Mouse (Mus musculus) naive thymus-derived CD4-positive, alpha-beta T cell, adult 2 months (primary cell): ENCODE results near the gene Ndel1.

Experiments used
- DNase-seq: peaks from one replicate; pipeline ENCODE4 v3.0.0-alpha.2; 2011; ENCODE audit warnings: low read depth

Gene Ndel1

DNA sequence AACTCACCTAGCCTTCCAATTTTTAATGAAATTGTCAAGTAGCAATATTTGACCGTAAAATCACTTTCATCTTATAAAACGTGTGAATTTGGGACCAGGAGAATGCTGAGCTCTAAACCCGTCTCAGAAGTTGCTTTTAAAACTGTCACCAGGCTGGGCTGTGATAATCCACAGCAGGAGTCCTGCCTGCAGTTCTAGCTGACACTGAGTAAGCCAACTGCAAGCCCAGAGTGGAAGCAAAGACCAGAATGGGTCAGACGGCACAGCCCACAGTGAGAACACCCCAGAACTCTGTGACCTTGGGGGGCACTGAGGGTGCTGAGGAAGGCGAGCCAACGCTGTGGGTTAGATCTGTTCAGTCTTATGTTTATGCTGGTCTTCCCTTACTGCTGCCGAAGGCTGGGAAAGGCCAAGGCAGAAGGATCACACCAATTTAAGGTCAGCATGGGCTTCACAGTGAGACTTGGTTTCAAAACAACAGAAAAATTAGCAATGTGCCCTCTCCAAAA lies 95.5 kb downstream of the Ndel1 start:
- DNase-seq = no peak
